ENCODE assay signal across 13 mouse cellular contexts in genomic region chr4:28300018-28300440, GRCm38 (mm10).
DNase-seq lines count a peak whose midpoint lies in the region; ATAC-seq lines count a peak whose summit lies in the region.
"Had no signal": no experiment of that assay in that cellular context is flagged by ENCODE, and none has a peak within 500 bp of the region (broad histone marks: within the 10 kb centered on the region; RNA-seq: fewer than 3 reads in every experiment).

No protein-coding gene starts in this region.

- no peak overlapping the region for H3K27ac ChIP-seq in forebrain, embryonic 15.5 days (replicated peaks)
- H3K27ac ChIP-seq in midbrain, embryonic 14.5 days (replicated peaks; ENCODE audit: low read depth, low read length), result no peak overlapping the region
- H3K27ac ChIP-seq: limb, embryonic 12.5 days; stomach, embryonic 15.5 days had no signal

- peak overlapping the region; percentile 15; the same call in 1 of the 2 replicates for H3K4me3 ChIP-seq in forebrain, embryonic 15.5 days
- H3K4me3 ChIP-seq in midbrain, embryonic 14.5 days (replicated peaks; ENCODE audit: low read depth, low read length), result no peak overlapping the region
- H3K4me3 ChIP-seq: limb, embryonic 12.5 days; stomach, embryonic 15.5 days had no signal

- no peaks in the 10 kb centered on the region for H3K36me3 ChIP-seq in forebrain, embryonic 15.5 days
- no peaks in the 10 kb centered on the region for H3K36me3 ChIP-seq in midbrain, embryonic 14.5 days (ENCODE audit: control insufficient read depth, insufficient read depth, low read length)
- H3K36me3 ChIP-seq: limb, embryonic 12.5 days; stomach, embryonic 15.5 days had no signal

- ATAC-seq in forebrain, embryonic 15.5 days (replicated peaks), result peak; percentile 49; the same call in 1 of the 2 replicates
- ATAC-seq in midbrain, embryonic 14.5 days (ENCODE audit: low FRiP score, low TSS enrichment), result peak; percentile 73
- ATAC-seq: Patski had no signal

- no peaks in the 10 kb centered on the region for H3K27me3 ChIP-seq in forebrain, embryonic 15.5 days
- no peaks in the 10 kb centered on the region for H3K27me3 ChIP-seq in midbrain, embryonic 14.5 days (ENCODE audit: control insufficient read depth, insufficient read depth, low read length)
- H3K27me3 ChIP-seq: limb, embryonic 12.5 days; Patski; stomach, embryonic 15.5 days had no signal

- H3K4me2 ChIP-seq in forebrain, embryonic 15.5 days (replicated peaks), result peak overlapping the region; percentile 39
- peak overlapping the region; percentile 50 for H3K4me2 ChIP-seq in midbrain, embryonic 14.5 days (ENCODE audit: low read length)
- H3K4me2 ChIP-seq: limb, embryonic 12.5 days; stomach, embryonic 15.5 days had no signal

- no peak overlapping the region for H3K9ac ChIP-seq in forebrain, embryonic 15.5 days (replicated peaks)
- no peak overlapping the region for H3K9ac ChIP-seq in midbrain, embryonic 14.5 days (replicated peaks; ENCODE audit: low read length)
- H3K9ac ChIP-seq: limb, embryonic 12.5 days; stomach, embryonic 15.5 days had no signal

- H3K9me3 ChIP-seq in forebrain, embryonic 15.5 days, result no peaks in the 10 kb centered on the region
- H3K9me3 ChIP-seq in midbrain, embryonic 14.5 days (ENCODE audit: control insufficient read depth, low read length), result no peaks in the 10 kb centered on the region
- H3K9me3 ChIP-seq: limb, embryonic 12.5 days; stomach, embryonic 15.5 days had no signal

- DNase-seq in cerebellum, postnatal 10 days, result peak; percentile 11 to 16
- DNase-seq in cerebellum, postnatal 36 days, result no peak
- peak; percentile 78 for DNase-seq in ZHBTc4 (ENCODE audit: low read depth, low spot score)
- DNase-seq in midbrain, embryonic 14.5 days, result peak; percentile 66
- no peak for DNase-seq in frontal cortex, postnatal 14 days (ENCODE audit: low spot score in 2 of 2)
- DNase-seq in adrenal gland, adult 18-20 months (ENCODE audit: low spot score in 2 of 2), result no peak
- no peak for DNase-seq in right cerebral cortex, postnatal 14 days
- DNase-seq: heart, postnatal 36 days; kidney, postnatal 25 days had no signal

- WGBS in forebrain, embryonic 15.5 days, result 3% methylated on average over 13 of the region's 13 CpGs
- WGBS in midbrain, embryonic 14.5 days, result 4% methylated on average over 13 of the region's 13 CpGs

- H3K4me1 ChIP-seq in forebrain, embryonic 15.5 days, result peaks cover 16% of the 10 kb centered on the region
- H3K4me1 ChIP-seq in midbrain, embryonic 14.5 days (ENCODE audit: control insufficient read depth, insufficient read depth, low read length), result no peaks in the 10 kb centered on the region
- H3K4me1 ChIP-seq: stomach, embryonic 15.5 days had no signal

Comparison
In these comparisons a context has a peak if more than half of its experiments do, and no peak if none do; other contexts are left out.
1. DNase-seq: peak in cerebellum, postnatal 10 days (2 of 2), ZHBTc4 (single experiment) and midbrain, embryonic 14.5 days (single experiment); none in cerebellum, postnatal 36 days (0 of 2), frontal cortex, postnatal 14 days (0 of 2), adrenal gland, adult 18-20 months (0 of 2) and right cerebral cortex, postnatal 14 days (single experiment).